Mouse (Mus musculus): ENCODE measurements at regions not wholly inside any gene's neighbourhood (a gene's known extent, or its start where the extent isn't known, plus 50 kb on each side); places are given as distances from the start of the nearest gene placed in this dataset.

- no peak for TF ChIP-seq CTCF (IDR thresholded peaks at IDR 0.05; ENCODE audit: low read depth)
- no peak for TF ChIP-seq EP300 (IDR thresholded peaks at IDR 0.05; ENCODE audit: low read depth)
These were observed 156.0 kb upstream of the Olig3 start for GRCm38 (mm10) chr10:19200311-19200710.
